Mouse (Mus musculus) CH12.LX (cell line): ENCODE measurements around the gene Gapvd1.

Experiments used
- CHD1 ChIP-seq: IDR thresholded peaks from 2 replicates; pipeline ENCODE4 v1.6.1; 2012; ENCODE audit warnings: low read depth, low read length, improper control_type of control experiment, inconsistent platforms
- CTCF ChIP-seq, 2 experiments: IDR thresholded peaks in 1 of 2; conservative IDR thresholded peaks in 1 of 2; 2 replicates each; pipeline ENCODE4 v1.5.1; 2011 to 2012; ENCODE audit warnings: low read depth in 2 of 2, low read length in 2 of 2, improper control_type of control experiment in 1 of 2, inconsistent platforms in 1 of 2, mild to moderate bottlenecking in 1 of 2, moderate library complexity in 1 of 2
- POLR2AphosphoS2 ChIP-seq: IDR thresholded peaks from 2 replicates; pipeline ENCODE4 v1.6.1; 2011; ENCODE audit warnings: low read depth, low read length, improper control_type of control experiment
- TBP ChIP-seq: conservative IDR thresholded peaks from 2 replicates; pipeline ENCODE4 v1.6.1; 2011; ENCODE audit warnings: low read depth, low read length, improper control_type of control experiment
- USF1 ChIP-seq: IDR thresholded peaks from 2 replicates; pipeline ENCODE4 v1.6.1; 2014; ENCODE audit warnings: low read depth, mild to moderate bottlenecking, inconsistent platforms, low read length, improper control_type of control experiment

DNA sequence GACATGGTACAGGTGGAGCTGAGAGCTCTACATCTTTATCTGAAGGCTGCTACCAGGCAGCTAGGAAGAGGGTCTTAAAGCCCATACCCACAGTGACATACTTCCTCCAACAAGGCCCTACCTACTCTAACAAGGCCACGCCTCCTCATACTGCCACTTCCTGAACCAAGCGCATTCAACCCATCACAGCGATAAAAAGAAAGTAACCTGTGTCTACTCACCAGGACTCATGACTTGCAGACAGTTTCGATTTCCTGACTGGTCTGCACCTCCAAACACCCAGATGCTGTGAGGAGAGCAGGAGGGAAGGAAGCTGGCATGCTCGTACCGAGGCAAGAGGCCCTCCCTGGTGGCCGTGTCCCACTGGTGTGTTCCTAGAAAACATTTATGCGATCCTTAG is 35.2 kb upstream of the Gapvd1 start:
- TF ChIP-seq CTCF (conservative IDR thresholded peaks at IDR 0.05 in 1 of 2, IDR thresholded peaks at IDR 0.05 in 1 of 2; ENCODE audit: low read depth in 2 of 2, low read length in 2 of 2) (no peak), USF1 (no peak), CHD1 (no peak), TBP (0 out of 2 replicates have a peak, but pooled peaks have one; percentile 28), POLR2AphosphoS2 (no peak)
